12 mouse cellular contexts compared by ENCODE assay signal in the genomic region with DNA sequence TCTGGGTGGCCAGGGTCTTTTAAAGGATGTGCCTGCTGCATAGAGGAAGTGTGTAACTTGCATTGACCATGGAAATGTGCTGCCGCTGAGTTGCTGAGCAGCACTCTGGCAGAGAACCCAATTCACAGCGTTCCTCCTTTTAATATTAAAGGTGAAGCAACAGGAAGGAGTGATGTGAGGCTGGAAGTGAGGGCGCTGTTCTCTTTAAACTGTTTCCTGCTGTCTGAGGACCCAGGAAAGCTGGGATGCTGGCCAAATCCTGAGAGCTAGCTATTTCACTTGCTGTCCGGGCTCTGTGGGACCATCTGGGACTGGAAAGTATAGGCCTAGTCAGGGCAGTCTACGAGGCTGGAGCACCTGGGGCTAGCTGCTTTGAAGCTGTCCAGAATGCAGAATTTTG. TPM values are rescaled to one million over a fixed set of nuclear protein-coding genes. Genes with fewer than 3 reads are reported as not detected.
DNase-seq lines count a peak whose midpoint lies in the region; ATAC-seq and TF ChIP-seq lines count a peak whose summit lies in the region.
"Had no signal": no experiment of that assay in that cellular context is flagged by ENCODE, and none has a peak within 500 bp of the region (broad histone marks: within the 10 kb centered on the region; RNA-seq: fewer than 3 reads in every experiment).

No protein-coding gene starts in this region.

- 56% methylated on average over 5 of the region's 5 CpGs for WGBS in forebrain, embryonic 14.5 days
- 35% methylated on average over 5 of the region's 5 CpGs for WGBS in forebrain, postnatal 0 days
- 70% methylated on average over 5 of the region's 5 CpGs for WGBS in liver, embryonic 11.5 days
- 38% methylated on average over 5 of the region's 5 CpGs for WGBS in embryonic facial prominence, embryonic 14.5 days
- 74% methylated on average over 5 of the region's 5 CpGs for WGBS in forebrain, embryonic 11.5 days

- no peak overlapping the region for H3K9ac ChIP-seq in forebrain, embryonic 14.5 days (ENCODE audit: low read length)
- H3K9ac ChIP-seq in forebrain, postnatal 0 days, result no peak overlapping the region
- H3K9ac ChIP-seq in liver, embryonic 11.5 days (ENCODE audit: low read depth, low read length), result no peak overlapping the region
- no peak overlapping the region for H3K9ac ChIP-seq in embryonic facial prominence, embryonic 14.5 days (ENCODE audit: low read depth, low read length)
- H3K9ac ChIP-seq in forebrain, embryonic 11.5 days (ENCODE audit: low read length), result no peak overlapping the region
- H3K9ac ChIP-seq: forebrain, embryonic 12.5 days had no signal

- no peak for ATAC-seq in forebrain, embryonic 14.5 days
- no peak for ATAC-seq in forebrain, postnatal 0 days
- no peak for ATAC-seq in liver, embryonic 11.5 days (replicated peaks; ENCODE audit: low FRiP score)
- no peak for ATAC-seq in embryonic facial prominence, embryonic 14.5 days (ENCODE audit: low read depth)
- no peak for ATAC-seq in forebrain, embryonic 11.5 days (replicated peaks; ENCODE audit: low FRiP score)

- no peak for TF ChIP-seq CTCF in forebrain, postnatal 0 days (IDR thresholded peaks at IDR 0.05; ENCODE audit: low read depth)

- no peak overlapping the region for H3K27ac ChIP-seq in forebrain, embryonic 14.5 days (ENCODE audit: low read depth, low read length)
- H3K27ac ChIP-seq in forebrain, postnatal 0 days (ENCODE audit: low read depth, low read length), result no peak overlapping the region
- H3K27ac ChIP-seq in liver, embryonic 11.5 days (ENCODE audit: low read depth, low read length), result no peak overlapping the region
- no peak overlapping the region for H3K27ac ChIP-seq in embryonic facial prominence, embryonic 14.5 days (replicated peaks; ENCODE audit: low read depth, low read length)
- H3K27ac ChIP-seq in forebrain, embryonic 11.5 days (ENCODE audit: low read depth, low read length), result no peak overlapping the region
- H3K27ac ChIP-seq: forebrain, embryonic 12.5 days; midbrain, embryonic 10.5 days had no signal

- DNase-seq in forebrain, embryonic 14.5 days (ENCODE audit: low spot score), result peak; percentile 63
- DNase-seq in forebrain, postnatal 0 days, result no peak
- DNase-seq in liver, result peak; percentile 7
- DNase-seq in liver, embryonic 11.5 days (ENCODE audit: low spot score), result no peak
- peak; percentile 79 for DNase-seq in embryonic facial prominence, embryonic 14.5 days (ENCODE audit: low spot score)
- DNase-seq in lung, postnatal 10 days, result peak; percentile 74
- no peak for DNase-seq in forebrain, embryonic 11.5 days (ENCODE audit: low spot score)
- DNase-seq in layer of hippocampus, adult 18-20 months (ENCODE audit: low spot score in 2 of 2), result no peak

- no peak overlapping the region for H3K4me3 ChIP-seq in forebrain, embryonic 14.5 days (ENCODE audit: low read depth, low read length)
- no peak overlapping the region for H3K4me3 ChIP-seq in forebrain, postnatal 0 days (ENCODE audit: low read depth, low read length)
- no peak overlapping the region for H3K4me3 ChIP-seq in liver, embryonic 11.5 days (ENCODE audit: low read depth, low read length)
- no peak overlapping the region for H3K4me3 ChIP-seq in embryonic facial prominence, embryonic 14.5 days (ENCODE audit: low read depth, low read length)
- H3K4me3 ChIP-seq in forebrain, embryonic 11.5 days (ENCODE audit: low read depth, low read length), result no peak overlapping the region
- H3K4me3 ChIP-seq: forebrain, embryonic 12.5 days; midbrain, embryonic 10.5 days had no signal

- H3K9me3 ChIP-seq in forebrain, embryonic 14.5 days (replicated peaks; ENCODE audit: control insufficient read depth, low read length), result no peaks in the 10 kb centered on the region
- H3K9me3 ChIP-seq in forebrain, postnatal 0 days (ENCODE audit: low read length), result no peaks in the 10 kb centered on the region
- H3K9me3 ChIP-seq in liver, embryonic 11.5 days (ENCODE audit: control insufficient read depth, low read length), result 0 out of 2 replicates have a peak, but pooled peaks cover 2% of the 10 kb centered on the region
- peaks cover 7% of the 10 kb centered on the region for H3K9me3 ChIP-seq in embryonic facial prominence, embryonic 14.5 days (ENCODE audit: control insufficient read depth, low read length)
- H3K9me3 ChIP-seq in forebrain, embryonic 11.5 days (ENCODE audit: control insufficient read depth, low read length), result no peaks in the 10 kb centered on the region
- H3K9me3 ChIP-seq: forebrain, embryonic 12.5 days; midbrain, embryonic 10.5 days had no signal

- H3K4me2 ChIP-seq in forebrain, embryonic 14.5 days (ENCODE audit: low read length), result no peak overlapping the region
- H3K4me2 ChIP-seq in forebrain, postnatal 0 days (ENCODE audit: low read depth), result no peak overlapping the region
- no peak overlapping the region for H3K4me2 ChIP-seq in liver, embryonic 11.5 days
- H3K4me2 ChIP-seq in embryonic facial prominence, embryonic 14.5 days (ENCODE audit: low read depth, low read length), result no peak overlapping the region
- H3K4me2 ChIP-seq in forebrain, embryonic 11.5 days (ENCODE audit: low read depth, low read length, severe bottlenecking), result no peak overlapping the region
- H3K4me2 ChIP-seq: forebrain, embryonic 12.5 days had no signal

- H3K4me1 ChIP-seq in forebrain, embryonic 14.5 days (ENCODE audit: control insufficient read depth, insufficient read depth, low read length), result no peaks in the 10 kb centered on the region
- no peaks in the 10 kb centered on the region for H3K4me1 ChIP-seq in forebrain, postnatal 0 days (ENCODE audit: insufficient read depth)
- H3K4me1 ChIP-seq in liver, embryonic 11.5 days (replicated peaks; ENCODE audit: control insufficient read depth, insufficient read depth, low read length), result peaks cover 4% of the 10 kb centered on the region; the same call in 1 of the 2 replicates
- H3K4me1 ChIP-seq in embryonic facial prominence, embryonic 14.5 days (ENCODE audit: control insufficient read depth, insufficient read depth, low read length), result no peaks in the 10 kb centered on the region
- no peaks in the 10 kb centered on the region for H3K4me1 ChIP-seq in forebrain, embryonic 11.5 days (replicated peaks; ENCODE audit: control insufficient read depth, insufficient read depth, low read length)

- no peaks in the 10 kb centered on the region for H3K36me3 ChIP-seq in forebrain, embryonic 14.5 days (ENCODE audit: control insufficient read depth, insufficient read depth, low read length)
- no peaks in the 10 kb centered on the region for H3K36me3 ChIP-seq in forebrain, postnatal 0 days (ENCODE audit: insufficient read depth)
- no peaks in the 10 kb centered on the region for H3K36me3 ChIP-seq in liver, embryonic 11.5 days (ENCODE audit: control insufficient read depth, insufficient read depth, low read length)
- H3K36me3 ChIP-seq in embryonic facial prominence, embryonic 14.5 days (ENCODE audit: control insufficient read depth, insufficient read depth, low read length), result no peaks in the 10 kb centered on the region
- H3K36me3 ChIP-seq in forebrain, embryonic 11.5 days (ENCODE audit: control insufficient read depth, insufficient read depth, low read length), result no peaks in the 10 kb centered on the region
- H3K36me3 ChIP-seq: forebrain, embryonic 12.5 days had no signal

- no peaks in the 10 kb centered on the region for H3K27me3 ChIP-seq in forebrain, embryonic 14.5 days (replicated peaks; ENCODE audit: control insufficient read depth, insufficient read depth, low read length)
- H3K27me3 ChIP-seq in forebrain, postnatal 0 days (ENCODE audit: insufficient read depth, low read length), result no peaks in the 10 kb centered on the region
- no peaks in the 10 kb centered on the region for H3K27me3 ChIP-seq in liver, embryonic 11.5 days (replicated peaks; ENCODE audit: control insufficient read depth, insufficient read depth, low read length)
- no peaks in the 10 kb centered on the region for H3K27me3 ChIP-seq in embryonic facial prominence, embryonic 14.5 days (replicated peaks; ENCODE audit: control insufficient read depth, insufficient read depth, low read length)
- peaks cover 6% of the 10 kb centered on the region; the same call in 1 of the 2 replicates for H3K27me3 ChIP-seq in forebrain, embryonic 11.5 days (ENCODE audit: control insufficient read depth, insufficient read depth, low read length)
- H3K27me3 ChIP-seq: forebrain, embryonic 12.5 days had no signal

RNA-seq across cellular contexts. Expression of gene 4921507P07Rik, which starts 2.1 kb away (rescaled TPM):
- polyA plus RNA-seq in forebrain, embryonic 14.5 days (2014; fragmentation: Nextera tagmentation; extraction: Ambion mirVana), result 1.0 and 1.3 TPM in 2 replicates
- 1.3 and 3.6 TPM in 2 replicates for total RNA-seq in forebrain, postnatal 0 days (2014; rRNA removed)
- polyA plus RNA-seq in forebrain, postnatal 0 days (2015; fragmentation: Nextera tagmentation; extraction: Ambion mirVana), result 1.8 and 2.3 TPM in 2 replicates
- polyA plus RNA-seq in liver, embryonic 11.5 days (2014; fragmentation: Nextera tagmentation; extraction: Ambion mirVana), result 0.15 and 0.25 TPM in 2 replicates
- 0.65 and 0.96 TPM in 2 replicates for polyA plus RNA-seq in embryonic facial prominence, embryonic 14.5 days (2014; fragmentation: Nextera tagmentation; extraction: Ambion mirVana)
- 0.60 and 0.84 TPM in 2 replicates for polyA plus RNA-seq in forebrain, embryonic 11.5 days (2014; fragmentation: Nextera tagmentation; extraction: Ambion mirVana)
- total RNA-seq in layer of hippocampus, adult 18-20 months (2021), result under 1 TPM; 0.25 to 0.48 TPM
- polyA plus RNA-seq: small intestine, adult 2 months had no signal

RNA-seq across cellular contexts. Expression of gene Cycs, which starts 32.2 kb away (rescaled TPM):
- polyA plus RNA-seq in forebrain, embryonic 14.5 days (2014; fragmentation: Nextera tagmentation; extraction: Ambion mirVana), result 65.1 and 70.5 TPM in 2 replicates
- total RNA-seq in forebrain, postnatal 0 days (2014; rRNA removed), result 48.8 and 74.0 TPM in 2 replicates
- polyA plus RNA-seq in forebrain, postnatal 0 days (2015; fragmentation: Nextera tagmentation; extraction: Ambion mirVana), result 74.7 and 87.9 TPM in 2 replicates
- 83.6 and 84.2 TPM in 2 replicates for polyA plus RNA-seq in liver, embryonic 11.5 days (2014; fragmentation: Nextera tagmentation; extraction: Ambion mirVana)
- 58.1 and 70.1 TPM in 2 replicates for polyA plus RNA-seq in embryonic facial prominence, embryonic 14.5 days (2014; fragmentation: Nextera tagmentation; extraction: Ambion mirVana)
- 63.2 and 70.0 TPM in 2 replicates for polyA plus RNA-seq in forebrain, embryonic 11.5 days (2014; fragmentation: Nextera tagmentation; extraction: Ambion mirVana)
- total RNA-seq in layer of hippocampus, adult 18-20 months (2021), result 10 to 100 TPM; 40.9 to 42.0 TPM

RNA-seq across cellular contexts. Expression of gene Npvf, which starts 55.7 kb away (rescaled TPM):
- 0.74 TPM in 2 replicates for polyA plus RNA-seq in forebrain, embryonic 14.5 days (2014; fragmentation: Nextera tagmentation; extraction: Ambion mirVana)
- total RNA-seq in forebrain, postnatal 0 days (2014; rRNA removed), result 0.23 and 2.1 TPM in 2 replicates
- polyA plus RNA-seq in forebrain, postnatal 0 days (2015; fragmentation: Nextera tagmentation; extraction: Ambion mirVana), result 0.98 TPM in 1 of 2 replicates, not detected in the other
- not detected in 2 replicates for polyA plus RNA-seq in liver, embryonic 11.5 days (2014; fragmentation: Nextera tagmentation; extraction: Ambion mirVana)
- polyA plus RNA-seq in embryonic facial prominence, embryonic 14.5 days (2014; fragmentation: Nextera tagmentation; extraction: Ambion mirVana), result 0.29 and 0.62 TPM in 2 replicates
- polyA plus RNA-seq in forebrain, embryonic 11.5 days (2014; fragmentation: Nextera tagmentation; extraction: Ambion mirVana), result not detected in 2 replicates
- not detected for total RNA-seq in layer of hippocampus, adult 18-20 months (2021)
- total RNA-seq: layer of hippocampus, adult 8-10 months had no signal
- polyA plus RNA-seq: forebrain, embryonic 12.5 days; midbrain, embryonic 10.5 days; small intestine, adult 2 months had no signal

Comparison
In these comparisons a context has a peak if more than half of its experiments do, and no peak if none do; other contexts are left out.
1. DNase-seq: peak in forebrain, embryonic 14.5 days (single experiment), liver (single experiment), embryonic facial prominence, embryonic 14.5 days (single experiment) and lung, postnatal 10 days (single experiment); none in forebrain, postnatal 0 days (single experiment), liver, embryonic 11.5 days (single experiment), forebrain, embryonic 11.5 days (single experiment) and layer of hippocampus, adult 18-20 months (0 of 2).